Mouse (Mus musculus) G1E-ER4 (cell line): ENCODE measurements around the gene Dpm2. TPM values are rescaled to one million over a fixed set of nuclear protein-coding genes. Genes with fewer than 3 reads are reported as not detected.

Experiments used
- GATA1 ChIP-seq: IDR thresholded peaks from one replicate; pipeline ENCODE4 v1.8.0; 2012; ENCODE audit warnings: low read length, inconsistent platforms
- polyA plus RNA-seq: library from polyadenylated mRNA; stranded (reverse); fragments of >175 nt; gene quantifications from 2 replicates; pipeline ENCODE4 v1.2.3, GENCODE M21; 2012

The Dpm2 gene
- polyA plus RNA-seq, 1 experiment, result 8.5 TPM

GRCm38 (mm10) chr2:32590224-32590623 lies 19.6 kb downstream of the Dpm2 start:
- TF ChIP-seq GATA1, result no peak

GRCm38 (mm10) chr2:32591249-32591648 lies 20.6 kb downstream of the Dpm2 start:
- no peak for TF ChIP-seq GATA1

- TF ChIP-seq GATA1, result no peak
Observed at GRCm38 (mm10) chr2:32596725-32597124, 26.1 kb downstream of the Dpm2 start.

GRCm38 (mm10) chr2:32597248-32597647 lies 26.6 kb downstream of the Dpm2 start:
- no peak for TF ChIP-seq GATA1

GRCm38 (mm10) chr2:32597699-32598098 lies 27.0 kb downstream of the Dpm2 start:
- TF ChIP-seq GATA1, result no peak

GRCm38 (mm10) chr2:32598506-32598905 lies 27.8 kb downstream of the Dpm2 start:
- TF ChIP-seq GATA1, result no peak

- no peak for TF ChIP-seq GATA1
Observed at GRCm38 (mm10) chr2:32599409-32599808, 28.8 kb downstream of the Dpm2 start, which contains the start of gene St6galnac6. Gene St6galnac6, plus strand, starts transcription at chr2:32599709.

- no peak for TF ChIP-seq GATA1
Observed at GRCm38 (mm10) chr2:32601417-32602065, 30.9 kb downstream of the Dpm2 start.

GRCm38 (mm10) chr2:32602600-32603054 lies 32.0 kb downstream of the Dpm2 start:
- TF ChIP-seq GATA1, result no peak

GRCm38 (mm10) chr2:32604631-32605030 lies 34.0 kb downstream of the Dpm2 start:
- no peak for TF ChIP-seq GATA1

GRCm38 (mm10) chr2:32606161-32607142 lies 35.8 kb downstream of the Dpm2 start:
- no peak for TF ChIP-seq GATA1

- no peak for TF ChIP-seq GATA1
Observed at GRCm38 (mm10) chr2:32607262-32607947, 36.7 kb downstream of the Dpm2 start.

- TF ChIP-seq GATA1, result no peak
Observed at GRCm38 (mm10) chr2:32608141-32608777, 37.6 kb downstream of the Dpm2 start.

- no peak for TF ChIP-seq GATA1
Observed at GRCm38 (mm10) chr2:32608778-32609435, 38.2 kb downstream of the Dpm2 start.
